Mouse (Mus musculus) brain, embryonic 14.5 days (tissue): ENCODE measurements around the gene Olfr1100. TPM values are rescaled to one million over a fixed set of nuclear protein-coding genes. Genes with fewer than 3 reads are reported as not detected.

Experiments used
- DNase-seq: peaks from one replicate; pipeline ENCODE4 v3.0.0-alpha.2; 2011; ENCODE audit warnings: low read depth
- CTCF ChIP-seq: fragments of 200-500 bp; IDR thresholded peaks from 2 replicates; pipeline ENCODE4 v1.5.1; 2012; ENCODE audit warnings: inconsistent platforms, mild to moderate bottlenecking, moderate library complexity, borderline replicate concordance; ENCODE audit not compliant: insufficient read depth, insufficient read length; ENCODE audit errors: extremely low read depth
- POLR2A ChIP-seq: fragments of 200-500 bp; IDR thresholded peaks from 2 replicates; pipeline ENCODE4 v1.6.1; 2012; ENCODE audit warnings: mild to moderate bottlenecking, inconsistent platforms, borderline replicate concordance; ENCODE audit not compliant: poor library complexity, insufficient read depth, insufficient read length, severe bottlenecking; ENCODE audit errors: extremely low read depth
- polyA plus RNA-seq: library from polyadenylated mRNA; depleted of rRNA; stranded (reverse); fragments of >200 nt; gene quantifications from 2 replicates; pipeline ENCODE4 v1.2.3, GENCODE M21; 2012; rRNA removed

Gene Olfr1100
- polyA plus RNA-seq = not detected in 2 replicates

- TF ChIP-seq CTCF (no peak), POLR2A (no peak)
- DNase-seq = no peak
Observed at GRCm38 (mm10) chr2:86979854-86980253, at the start of gene Olfr1100. Gene Olfr1100, minus strand, starts transcription at chr2:86979954.

DNA sequence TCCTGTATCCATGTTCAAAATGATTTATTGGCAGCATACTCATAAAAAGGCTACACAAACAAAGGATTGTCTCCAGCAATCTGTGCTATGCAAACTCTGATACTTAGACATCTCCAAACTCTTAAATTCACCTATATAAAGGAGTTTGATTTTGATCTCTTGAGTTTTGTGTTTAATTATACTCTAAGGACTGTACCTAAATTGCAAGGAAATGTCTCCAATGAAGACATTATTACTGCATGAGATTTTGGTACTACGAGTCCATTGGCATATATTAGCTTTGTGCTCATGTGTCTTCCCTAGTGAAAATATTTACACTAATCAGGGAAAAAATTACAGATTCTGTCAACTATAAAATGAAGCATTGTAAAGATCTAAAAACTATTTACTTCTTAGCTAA lies 47.2 kb upstream of the Olfr1100 start, which contains the start of gene Olfr1104:
Olfr1104 (minus strand) TSS at position 101 of the 400 bp plus-strand sequence.
- no peak for DNase-seq
- TF ChIP-seq CTCF = no peak
- TF ChIP-seq POLR2A = no peak

DNA sequence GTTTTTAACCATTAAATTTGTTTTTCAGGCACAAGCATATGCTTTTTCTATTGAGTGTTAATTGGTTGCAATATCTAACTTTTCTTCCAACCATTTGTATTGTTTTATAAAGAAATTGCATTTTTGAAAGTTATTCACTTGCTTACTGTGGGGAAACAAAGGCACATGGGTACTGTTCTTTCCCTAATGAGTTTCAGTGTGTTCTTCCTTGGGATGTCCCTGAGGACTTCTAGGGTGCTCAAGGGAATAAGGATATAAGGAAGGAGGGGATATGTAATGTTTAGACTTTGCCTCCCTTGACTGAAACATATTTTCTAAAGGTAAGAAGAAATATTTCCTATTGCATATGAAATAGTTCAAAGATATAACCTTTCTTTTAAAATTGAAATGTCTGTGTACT lies 18.3 kb upstream of the Olfr1100 start, which contains the start of gene Olfr1102:
Olfr1102 (plus strand) TSS at position 301 of the 400 bp plus-strand sequence.
- no peak for TF ChIP-seq POLR2A
- no peak for TF ChIP-seq CTCF

GRCm38 (mm10) chr2:86991121-86991520 lies 11.4 kb upstream of the Olfr1100 start, which contains the start of gene Olfr1101:
Gene Olfr1101, minus strand, starts transcription at chr2:86991221.
- no peak for DNase-seq
- no peak for TF ChIP-seq POLR2A
- TF ChIP-seq CTCF = no peak

More for the DNA sequence above, 18.3 kb upstream of the Olfr1100 start, which contains the start of gene Olfr1102:
- no peak for DNase-seq

DNA sequence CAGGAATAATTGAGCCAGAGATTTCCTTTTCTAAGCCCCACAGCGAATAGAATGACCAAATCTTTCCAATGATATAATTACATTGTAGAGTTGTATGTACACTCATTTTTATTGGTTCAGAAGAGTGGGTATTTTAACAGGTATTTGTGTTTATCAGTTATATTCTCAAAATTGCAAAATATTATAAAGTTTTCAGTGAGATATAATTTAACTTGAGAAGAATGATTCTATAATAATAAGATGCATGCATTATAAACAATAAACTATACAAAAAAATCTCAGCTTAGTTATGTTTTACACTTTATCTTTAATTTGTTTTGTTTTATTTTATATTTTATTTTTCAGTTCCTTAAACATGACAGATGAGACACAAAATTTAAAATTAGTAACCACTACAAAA lies 19.2 kb downstream of the Olfr1100 start, which contains the start of gene Olfr1099:
Olfr1099 (minus strand) TSS at position 101 of the 400 bp plus-strand sequence.
- no peak for DNase-seq
- no peak for TF ChIP-seq POLR2A
- TF ChIP-seq CTCF = no peak

GRCm38 (mm10) chr2:86926557-86926956 lies 53.2 kb downstream of the Olfr1100 start:
- TF ChIP-seq CTCF (no peak), POLR2A (no peak)
- no peak for DNase-seq

Other genes starting within 250 kb of the Olfr1100 start
- not detected in 2 replicates for gene Olfr1089, start 246.3 kb downstream of the Olfr1100 start, polyA plus RNA-seq
- gene Olfr1090, start 221.0 kb downstream of the Olfr1100 start, polyA plus RNA-seq = not detected in 2 replicates
- not detected in 2 replicates for gene Olfr1093, start 197.5 kb downstream of the Olfr1100 start, polyA plus RNA-seq
- not detected in 2 replicates for gene Olfr141, start 169.9 kb downstream of the Olfr1100 start, polyA plus RNA-seq
- not detected in 2 replicates for gene Olfr1094, start 155.3 kb downstream of the Olfr1100 start, polyA plus RNA-seq
- gene Olfr1095, start 128.3 kb downstream of the Olfr1100 start, polyA plus RNA-seq = not detected in 2 replicates
- not detected in 2 replicates for gene Gm13723, start 105.2 kb downstream of the Olfr1100 start, polyA plus RNA-seq
- gene Olfr1097, start 87.7 kb downstream of the Olfr1100 start, polyA plus RNA-seq = not detected in 2 replicates
- gene Olfr1098, start 55.4 kb downstream of the Olfr1100 start, polyA plus RNA-seq = not detected in 2 replicates
- not detected in 2 replicates for gene Olfr1099, start 19.3 kb downstream of the Olfr1100 start, polyA plus RNA-seq
- gene Olfr1101, start 11.3 kb upstream of the Olfr1100 start, polyA plus RNA-seq = not detected in 2 replicates
- not detected in 2 replicates for gene Olfr1102, start 18.4 kb upstream of the Olfr1100 start, polyA plus RNA-seq
- gene Olfr1104, start 47.1 kb upstream of the Olfr1100 start, polyA plus RNA-seq = not detected in 2 replicates
- not detected in 2 replicates for gene Olfr1105, start 56.6 kb upstream of the Olfr1100 start, polyA plus RNA-seq
- not detected in 2 replicates for gene Olfr1106, start 72.3 kb upstream of the Olfr1100 start, polyA plus RNA-seq
- gene Olfr1107, start 95.9 kb upstream of the Olfr1100 start, polyA plus RNA-seq = not detected in 2 replicates
- not detected in 2 replicates for gene Olfr1109, start 116.1 kb upstream of the Olfr1100 start, polyA plus RNA-seq
- not detected in 2 replicates for gene Olfr259, start 134.6 kb upstream of the Olfr1100 start, polyA plus RNA-seq
- gene Olfr1110, start 160.3 kb upstream of the Olfr1100 start, polyA plus RNA-seq = not detected in 2 replicates
- gene Olfr1111, start 172.7 kb upstream of the Olfr1100 start, polyA plus RNA-seq = not detected in 2 replicates
- not detected in 2 replicates for gene Olfr1112, start 207.8 kb upstream of the Olfr1100 start, polyA plus RNA-seq
- not detected in 2 replicates for gene Olfr1113, start 229.0 kb upstream of the Olfr1100 start, polyA plus RNA-seq